Mouse (Mus musculus) liver, postnatal 0 days (tissue): ENCODE measurements around the gene Ehbp1.

ENCODE experiments used
- CTCF ChIP-seq: sonication (generic); IDR thresholded peaks from 2 replicates; pipeline ENCODE4 v1.5.1; 2016; ENCODE audit warnings: antibody characterized with exemption, low read depth
- EP300 ChIP-seq: IDR thresholded peaks from 2 replicates; pipeline ENCODE4 v1.6.1; 2016; ENCODE audit warnings: antibody characterized with exemption, low read depth, mild to moderate bottlenecking

DNA sequence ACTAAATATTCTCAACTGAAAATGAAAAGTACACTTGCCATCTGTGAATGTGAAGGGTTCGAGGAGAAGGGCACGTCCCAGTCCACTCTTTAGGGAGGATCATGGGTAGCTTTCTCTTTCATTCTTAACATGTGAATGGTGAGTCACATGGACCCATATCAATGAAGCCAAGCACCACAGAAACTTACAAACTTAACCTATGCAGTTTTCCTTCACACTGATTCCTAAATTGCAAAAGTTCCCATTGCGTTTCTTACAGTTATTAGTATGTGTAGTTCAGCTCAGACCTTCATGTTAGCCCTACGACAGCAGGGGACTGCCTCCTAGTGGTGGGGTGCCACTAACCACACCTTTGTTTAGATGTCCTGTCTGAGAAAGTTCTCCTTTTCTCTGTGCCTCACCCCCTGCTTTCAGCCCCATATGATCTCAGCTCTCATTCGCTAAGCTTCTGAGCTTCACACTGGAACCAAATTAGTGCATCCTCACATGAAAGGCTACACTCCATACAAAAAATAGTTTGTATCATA is 368.0 kb downstream of the Ehbp1 start:
- TF ChIP-seq CTCF (peak; percentile 50), EP300 (no peak)
